Mouse (Mus musculus) kidney, embryonic 14.5 days (tissue): ENCODE measurements around the gene Ccer1. TPM values are rescaled to one million over a fixed set of nuclear protein-coding genes. Genes with fewer than 3 reads are reported as not detected.

Experiments
- ATAC-seq: fragments of 200-750 bp; cut with Nextera tagmentation; 2 replicates; pipeline ENCODE4 v1.8.0; 2017; ENCODE audit warnings: moderate number of reproducible peaks, mild to moderate bottlenecking, moderate TSS enrichment, moderate library complexity; ENCODE audit not compliant: low FRiP score, low TSS enrichment
- H3K27ac ChIP-seq: fragments of 300-500 bp; sonication (generic); 2 replicates; pipeline ENCODE4 v1.5.1; 2014; ENCODE audit warnings: low read depth, mild to moderate bottlenecking, low read length, moderate library complexity, mixed read lengths
- H3K27me3 ChIP-seq: fragments of 300-500 bp; sonication (generic); 2 replicates; pipeline ENCODE4 v1.6.1; 2014; ENCODE audit warnings: mild to moderate bottlenecking, low read length; ENCODE audit not compliant: control insufficient read depth, insufficient read depth
- H3K36me3 ChIP-seq: fragments of 300-500 bp; sonication (generic); 2 replicates; pipeline ENCODE4 v1.6.1; 2014; ENCODE audit warnings: low read length, mixed read lengths; ENCODE audit not compliant: control insufficient read depth, insufficient read depth
- H3K4me1 ChIP-seq: fragments of 300-500 bp; sonication (generic); 2 replicates; pipeline ENCODE4 v1.6.1; 2014; ENCODE audit warnings: low read length, mixed read lengths; ENCODE audit not compliant: control insufficient read depth, insufficient read depth
- H3K4me2 ChIP-seq: fragments of 300-500 bp; sonication (generic); replicated peaks from 2 replicates; pipeline ENCODE4 v1.6.1; 2014; ENCODE audit warnings: low read depth, mild to moderate bottlenecking, low read length
- H3K4me3 ChIP-seq: fragments of 300-500 bp; sonication (generic); 2 replicates; pipeline ENCODE4 v1.5.1; 2014; ENCODE audit warnings: mild to moderate bottlenecking, low read length
- H3K9ac ChIP-seq: fragments of 300-500 bp; sonication (generic); 2 replicates; pipeline ENCODE4 v1.6.1; 2014; ENCODE audit warnings: low read depth, mild to moderate bottlenecking, low read length, moderate library complexity
- H3K9me3 ChIP-seq: fragments of 300-500 bp; sonication (generic); 2 replicates; pipeline ENCODE4 v1.6.1; 2016; ENCODE audit warnings: low read length; ENCODE audit not compliant: control insufficient read depth
- WGBS: fragments of 180-500 bp; shearing (Covaris S2); extraction: QIAGEN DNeasy Blood & Tissue Kit; methylation state at CpG from one replicate; pipeline ENCODE4 v1.1.7; 2014; 5-methylcytosine and 5-hydroxymethylcytosine counted together
- polyA plus RNA-seq: library from polyadenylated mRNA; unstranded; fragments of >200 nt; fragmentation: Nextera tagmentation; extraction: Ambion mirVana; gene quantifications from 2 replicates; pipeline ENCODE4 v1.2.1, GENCODE M21; 2014

Ccer1 gene
- not detected in 2 replicates for polyA plus RNA-seq

- no peaks in the 10 kb centered on the region for H3K4me1 ChIP-seq
- peaks cover 7% of the 10 kb centered on the region for H3K9me3 ChIP-seq
- no peak for ATAC-seq
- H3K9ac ChIP-seq = no peak within 1 kb of the TSS
- no peaks in the 10 kb centered on the region for H3K36me3 ChIP-seq
- H3K27ac ChIP-seq = no peak within 1 kb of the TSS
- no peaks in the 10 kb centered on the region for H3K27me3 ChIP-seq
- no peak within 1 kb of the TSS for H3K4me3 ChIP-seq
- WGBS = 73% methylated on average over 20 of the region's 20 CpGs
- H3K4me2 ChIP-seq = no peak within 1 kb of the TSS
These were observed at the start of gene Ccer1 for GRCm38 (mm10) chr10:97692913-97693312. Gene Ccer1, plus strand, starts transcription at chr10:97693059.

GRCm38 (mm10) chr10:97643768-97644167 lies 49.1 kb upstream of the Ccer1 start, which contains the start of gene Epyc:
Gene Epyc, plus strand, starts transcription at chr10:97644068.
- Histone ChIP-seq H3K27me3 (no peaks in the 10 kb centered on the region), H3K4me2 (no peak within 1 kb of the TSS), H3K27ac (no peak within 1 kb of the TSS), H3K36me3 (no peaks in the 10 kb centered on the region), H3K9ac (no peak within 1 kb of the TSS), H3K9me3 (no peaks in the 10 kb centered on the region), H3K4me1 (no peaks in the 10 kb centered on the region), H3K4me3 (no peak within 1 kb of the TSS)
- ATAC-seq = no peak
- WGBS = 86% methylated on average over 2 of the region's 2 CpGs

GRCm38 (mm10) chr10:97650334-97650733 lies 42.5 kb upstream of the Ccer1 start:
- H3K4me1 ChIP-seq = no peaks in the 10 kb centered on the region
- no peak overlapping the region for H3K27ac ChIP-seq
- no peak overlapping the region for H3K4me2 ChIP-seq
- 40% methylated on average over 2 of the region's 2 CpGs for WGBS
- H3K4me3 ChIP-seq = no peak overlapping the region
- ATAC-seq = peak; percentile 66; the same call in 1 of the 2 replicates
- no peaks in the 10 kb centered on the region for H3K9me3 ChIP-seq
- no peaks in the 10 kb centered on the region for H3K36me3 ChIP-seq
- H3K27me3 ChIP-seq = no peaks in the 10 kb centered on the region
- no peak overlapping the region for H3K9ac ChIP-seq

- Histone ChIP-seq H3K4me1 (no peaks in the 10 kb centered on the region), H3K36me3 (no peaks in the 10 kb centered on the region), H3K4me2 (no peak overlapping the region), H3K9me3 (no peaks in the 10 kb centered on the region), H3K9ac (no peak overlapping the region), H3K4me3 (no peak overlapping the region), H3K27me3 (no peaks in the 10 kb centered on the region), H3K27ac (no peak overlapping the region)
- ATAC-seq = no peak
- WGBS = 92% methylated on average over 1 of the region's 1 CpGs
These were observed 33.4 kb upstream of the Ccer1 start for GRCm38 (mm10) chr10:97659489-97659888.

GRCm38 (mm10) chr10:97668656-97669055 lies 24.2 kb upstream of the Ccer1 start:
- H3K9ac ChIP-seq = no peak overlapping the region
- no peaks in the 10 kb centered on the region for H3K4me1 ChIP-seq
- H3K27ac ChIP-seq = peak overlapping the region; percentile 61; the same call in 1 of the 2 replicates
- 47% methylated on average over 4 of the region's 4 CpGs for WGBS
- H3K4me3 ChIP-seq = no peak overlapping the region
- no peaks in the 10 kb centered on the region for H3K36me3 ChIP-seq
- H3K4me2 ChIP-seq = no peak overlapping the region
- no peaks in the 10 kb centered on the region for H3K9me3 ChIP-seq
- no peak for ATAC-seq
- no peaks in the 10 kb centered on the region for H3K27me3 ChIP-seq

GRCm38 (mm10) chr10:97670202-97670601 lies 22.7 kb upstream of the Ccer1 start:
- Histone ChIP-seq H3K4me1 (no peaks in the 10 kb centered on the region), H3K9ac (no peak overlapping the region), H3K9me3 (no peaks in the 10 kb centered on the region), H3K27ac (no peak overlapping the region), H3K27me3 (no peaks in the 10 kb centered on the region), H3K36me3 (no peaks in the 10 kb centered on the region), H3K4me3 (no peak overlapping the region), H3K4me2 (no peak overlapping the region)
- no peak for ATAC-seq
- WGBS = 68% methylated on average over 4 of the region's 4 CpGs

DNA sequence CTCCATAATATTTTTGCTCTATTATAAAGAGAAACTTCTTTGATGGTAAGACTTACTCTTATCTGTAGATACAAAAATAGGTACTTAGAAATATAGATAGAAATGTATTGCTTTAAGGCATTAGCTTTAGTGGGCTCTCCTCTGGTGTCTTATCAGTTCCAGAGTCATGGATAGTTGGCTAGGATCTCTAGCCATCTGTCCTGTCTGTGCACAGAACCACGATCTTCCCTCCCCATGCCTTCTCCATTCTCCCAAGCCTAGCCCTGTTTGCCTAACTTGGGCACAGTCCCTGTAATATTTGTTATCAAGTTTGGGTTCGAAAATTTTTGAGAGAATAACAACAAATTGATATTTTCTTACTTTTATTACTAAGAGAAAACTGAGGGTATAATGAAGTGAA lies 19.6 kb upstream of the Ccer1 start:
- ATAC-seq = no peak

GRCm38 (mm10) chr10:97682981-97683380 lies 9.9 kb upstream of the Ccer1 start:
- H3K27ac ChIP-seq = no peak overlapping the region
- no peaks in the 10 kb centered on the region for H3K9me3 ChIP-seq
- no peaks in the 10 kb centered on the region for H3K36me3 ChIP-seq
- no peak for ATAC-seq
- H3K9ac ChIP-seq = no peak overlapping the region
- no peak overlapping the region for H3K4me2 ChIP-seq
- no peak overlapping the region for H3K4me3 ChIP-seq
- no peaks in the 10 kb centered on the region for H3K27me3 ChIP-seq
- H3K4me1 ChIP-seq = no peaks in the 10 kb centered on the region

More for the DNA sequence above, 19.6 kb upstream of the Ccer1 start:
- no peak overlapping the region for H3K4me3 ChIP-seq
- H3K27ac ChIP-seq = no peak overlapping the region
- H3K4me1 ChIP-seq = no peaks in the 10 kb centered on the region
- no peaks in the 10 kb centered on the region for H3K36me3 ChIP-seq
- no peaks in the 10 kb centered on the region for H3K27me3 ChIP-seq
- WGBS = 74% methylated on average over 2 of the region's 2 CpGs
- H3K9me3 ChIP-seq = no peaks in the 10 kb centered on the region
- H3K9ac ChIP-seq = no peak overlapping the region
- no peak overlapping the region for H3K4me2 ChIP-seq

- Histone ChIP-seq H3K27ac (no peak overlapping the region), H3K9ac (no peak overlapping the region), H3K4me1 (no peaks in the 10 kb centered on the region), H3K36me3 (no peaks in the 10 kb centered on the region), H3K27me3 (no peaks in the 10 kb centered on the region), H3K9me3 (no peaks in the 10 kb centered on the region), H3K4me2 (no peak overlapping the region), H3K4me3 (no peak overlapping the region)
- ATAC-seq = no peak
- WGBS = 92% methylated on average over 1 of the region's 1 CpGs
These were observed 5.7 kb upstream of the Ccer1 start for GRCm38 (mm10) chr10:97687198-97687597.
